In genomic region chr9:103563864-103564610, GRCm38 (mm10) we compare ENCODE assay signal across 8 mouse cellular contexts.
A peak's percentile ranks its signal among the peaks of the same experiment; 100 is the strongest.
DNase-seq lines count a peak whose midpoint lies in the region; ATAC-seq and TF ChIP-seq lines count a peak whose summit lies in the region.

No protein-coding gene starts in this region.

- TF ChIP-seq POLR2A in kidney, adult 2 months (IDR thresholded peaks at IDR 0.05; ENCODE audit: low read depth, low read length), result no peak

- ATAC-seq in forebrain, embryonic 11.5 days (replicated peaks; ENCODE audit: low FRiP score), result peak; percentile 40; the same call in 1 of the 2 replicates
- ATAC-seq in forebrain, embryonic 16.5 days, result no peak
- ATAC-seq in embryonic facial prominence, embryonic 11.5 days (replicated peaks; ENCODE audit: insufficient number of reproducible peaks, low FRiP score, low TSS enrichment, low read depth), result no peak
- ATAC-seq in megakaryocyte, adult 5-6 weeks (ENCODE audit: poor library complexity, severe bottlenecking), result peak; percentile 28; the same call in 1 of the 2 replicates
- no peak for ATAC-seq in megakaryocyte progenitor cell, adult 5-6 weeks (replicated peaks; ENCODE audit: poor library complexity)

- no peak for DNase-seq in forebrain, embryonic 11.5 days (ENCODE audit: low spot score)
- peak; percentile 78 for DNase-seq in testis, postnatal 10 days (ENCODE audit: low spot score)
- no peak for DNase-seq in testis, postnatal 14 days (ENCODE audit: low spot score)
- peak; percentile 66 for DNase-seq in embryonic facial prominence, embryonic 11.5 days (ENCODE audit: low spot score)
- peak; percentile 48 for DNase-seq in kidney, adult 2 months

- H3K27ac ChIP-seq in forebrain, embryonic 11.5 days (ENCODE audit: low read depth, low read length), result no peak overlapping the region
- no peak overlapping the region for H3K27ac ChIP-seq in forebrain, embryonic 16.5 days (ENCODE audit: low read length)
- H3K27ac ChIP-seq in embryonic facial prominence, embryonic 11.5 days (replicated peaks; ENCODE audit: low read depth, low read length), result no peak overlapping the region
- no peak overlapping the region for H3K27ac ChIP-seq in kidney, adult 2 months (ENCODE audit: insufficient read depth, low read depth, low read length)

- no peak overlapping the region for H3K9ac ChIP-seq in forebrain, embryonic 11.5 days (ENCODE audit: low read length)
- H3K9ac ChIP-seq in forebrain, embryonic 16.5 days (replicated peaks; ENCODE audit: low read depth, low read length), result no peak overlapping the region
- H3K9ac ChIP-seq in embryonic facial prominence, embryonic 11.5 days (replicated peaks; ENCODE audit: low read length), result no peak overlapping the region

- H3K36me3 ChIP-seq in forebrain, embryonic 11.5 days (ENCODE audit: control insufficient read depth, insufficient read depth, low read length), result no peaks in the 10 kb centered on the region
- H3K36me3 ChIP-seq in forebrain, embryonic 16.5 days (ENCODE audit: control insufficient read depth, insufficient read depth), result no peaks in the 10 kb centered on the region
- H3K36me3 ChIP-seq in embryonic facial prominence, embryonic 11.5 days (replicated peaks; ENCODE audit: control insufficient read depth, insufficient read depth, low read depth, low read length), result no peaks in the 10 kb centered on the region
- no peaks in the 10 kb centered on the region for H3K36me3 ChIP-seq in kidney, adult 2 months (ENCODE audit: control insufficient read depth, insufficient read depth, low read length)

- no peak overlapping the region for H3K4me3 ChIP-seq in forebrain, embryonic 11.5 days (ENCODE audit: low read depth, low read length)
- H3K4me3 ChIP-seq in forebrain, embryonic 16.5 days (replicated peaks; ENCODE audit: low read length), result no peak overlapping the region
- H3K4me3 ChIP-seq in embryonic facial prominence, embryonic 11.5 days (ENCODE audit: low read depth, low read length), result no peak overlapping the region
- no peak overlapping the region for H3K4me3 ChIP-seq in kidney, adult 2 months (ENCODE audit: insufficient read depth, low read depth, low read length)

- no peaks in the 10 kb centered on the region; the same call in 1 of the 2 replicates for H3K4me1 ChIP-seq in forebrain, embryonic 11.5 days (replicated peaks; ENCODE audit: control insufficient read depth, insufficient read depth, low read length)
- H3K4me1 ChIP-seq in forebrain, embryonic 16.5 days (replicated peaks; ENCODE audit: control insufficient read depth, insufficient read depth, low read length), result peaks cover 23% of the 10 kb centered on the region
- H3K4me1 ChIP-seq in embryonic facial prominence, embryonic 11.5 days (ENCODE audit: control insufficient read depth, insufficient read depth, low read length), result no peaks in the 10 kb centered on the region
- no peaks in the 10 kb centered on the region for H3K4me1 ChIP-seq in kidney, adult 2 months (ENCODE audit: control insufficient read depth, insufficient read depth, low read length)

- H3K27me3 ChIP-seq in forebrain, embryonic 11.5 days (ENCODE audit: control insufficient read depth, insufficient read depth, low read length), result no peaks in the 10 kb centered on the region
- no peaks in the 10 kb centered on the region for H3K27me3 ChIP-seq in forebrain, embryonic 16.5 days (replicated peaks; ENCODE audit: control insufficient read depth, insufficient read depth, low read length)
- no peaks in the 10 kb centered on the region for H3K27me3 ChIP-seq in embryonic facial prominence, embryonic 11.5 days (ENCODE audit: control insufficient read depth, insufficient read depth, low read length)
- no peaks in the 10 kb centered on the region for H3K27me3 ChIP-seq in kidney, adult 2 months (replicated peaks; ENCODE audit: control insufficient read depth, insufficient read depth, low read length)

- WGBS in forebrain, embryonic 11.5 days, result 44% methylated on average over 10 of the region's 10 CpGs
- 30% methylated on average over 10 of the region's 10 CpGs for WGBS in forebrain, embryonic 16.5 days
- 36% methylated on average over 10 of the region's 10 CpGs for WGBS in embryonic facial prominence, embryonic 11.5 days
- 27% methylated on average over 10 of the region's 10 CpGs for WGBS in kidney, adult 2 months

- TF ChIP-seq CTCF in kidney, adult 2 months (conservative IDR thresholded peaks at IDR 0.05; ENCODE audit: insufficient read depth, insufficient read length, low read depth, low read length), result 0 out of 2 replicates have a peak, but pooled peaks have one; percentile 20

- H3K9me3 ChIP-seq in forebrain, embryonic 11.5 days (ENCODE audit: control insufficient read depth, low read length), result no peaks in the 10 kb centered on the region
- H3K9me3 ChIP-seq in forebrain, embryonic 16.5 days (ENCODE audit: control insufficient read depth, low read length), result no peaks in the 10 kb centered on the region; the same call in 1 of the 2 replicates
- no peaks in the 10 kb centered on the region for H3K9me3 ChIP-seq in embryonic facial prominence, embryonic 11.5 days (replicated peaks; ENCODE audit: control insufficient read depth, low read length)

- no peak overlapping the region for H3K4me2 ChIP-seq in forebrain, embryonic 11.5 days (ENCODE audit: low read depth, low read length, severe bottlenecking)
- no peak overlapping the region for H3K4me2 ChIP-seq in forebrain, embryonic 16.5 days (ENCODE audit: low read length)
- H3K4me2 ChIP-seq in embryonic facial prominence, embryonic 11.5 days (ENCODE audit: low read depth, low read length), result no peak overlapping the region

Comparison
In these comparisons a context has a peak if more than half of its experiments do, and no peak if none do; other contexts are left out.
1. ATAC-seq: peak in forebrain, embryonic 11.5 days (single experiment) and megakaryocyte, adult 5-6 weeks (single experiment); none in forebrain, embryonic 16.5 days (single experiment), embryonic facial prominence, embryonic 11.5 days (single experiment) and megakaryocyte progenitor cell, adult 5-6 weeks (single experiment).
2. DNase-seq: peak in testis, postnatal 10 days (single experiment), embryonic facial prominence, embryonic 11.5 days (single experiment) and kidney, adult 2 months (single experiment); none in forebrain, embryonic 11.5 days (single experiment) and testis, postnatal 14 days (single experiment).